Mouse (Mus musculus): ENCODE results near the gene Gpr88.

DNA sequence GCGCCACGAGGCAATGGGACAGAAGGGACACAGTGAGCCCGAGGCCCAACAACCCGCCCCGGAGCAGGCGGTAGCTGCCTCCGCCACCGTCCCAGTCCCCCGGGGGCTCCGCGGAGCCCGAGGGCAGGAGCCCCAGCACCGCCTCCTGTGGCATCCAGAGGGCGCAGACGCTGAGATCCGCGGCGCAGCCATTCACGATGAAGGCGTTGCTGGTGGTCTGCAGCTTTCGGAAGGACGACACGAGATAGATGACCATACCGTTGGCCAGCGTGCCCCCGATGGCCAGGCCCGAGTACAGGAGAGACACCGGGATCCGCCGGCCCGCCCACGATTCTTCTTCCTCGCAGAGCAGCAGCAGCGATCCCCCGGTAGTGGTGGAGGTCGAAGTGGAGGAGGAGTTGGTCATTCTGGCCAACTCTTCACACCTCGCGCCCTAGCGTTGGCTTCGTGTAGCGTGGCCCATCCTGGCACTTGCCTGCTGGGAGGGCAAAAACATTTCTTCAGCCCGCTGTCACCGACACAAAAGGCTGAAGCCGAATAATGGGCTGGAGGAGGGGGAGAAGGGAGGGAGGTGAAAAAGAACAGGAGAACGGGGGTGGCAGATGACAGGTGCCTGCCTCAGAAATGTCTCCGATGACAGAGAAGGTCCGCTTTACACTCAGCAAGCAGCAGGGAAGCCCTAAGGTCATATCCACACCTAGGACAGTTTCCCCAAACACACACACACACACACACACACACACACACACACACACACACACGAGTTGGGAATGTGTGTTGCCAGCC is 855 bp downstream of the Gpr88 start:
- TF ChIP-seq POLR2A (IDR thresholded peaks at IDR 0.05; ENCODE audit: borderline replicate concordance, control insufficient read depth, low read depth, low read length) (0 out of 2 replicates have a peak, but pooled peaks have one; percentile 16), CTCF (IDR thresholded peaks at IDR 0.05; ENCODE audit: control insufficient read depth, insufficient read depth, low read length) (no peak)

Measured in bone marrow, adult 2 months (tissue).